Mouse (Mus musculus): ENCODE data around the gene Ptpro.

GRCm38 (mm10) chr6:137504052-137504451, 251.9 kb downstream of the Ptpro start:
- TF ChIP-seq POLR2A (IDR thresholded peaks at IDR 0.05; ENCODE audit: control insufficient read depth, extremely low read depth, insufficient read depth, low read length, poor library complexity) (no peak), CTCF (IDR thresholded peaks at IDR 0.05; ENCODE audit: borderline replicate concordance, control insufficient read depth, extremely low read depth, insufficient read depth, low read length, poor library complexity) (no peak)
